8 mouse cellular contexts compared by ENCODE assay signal in the genomic region with DNA sequence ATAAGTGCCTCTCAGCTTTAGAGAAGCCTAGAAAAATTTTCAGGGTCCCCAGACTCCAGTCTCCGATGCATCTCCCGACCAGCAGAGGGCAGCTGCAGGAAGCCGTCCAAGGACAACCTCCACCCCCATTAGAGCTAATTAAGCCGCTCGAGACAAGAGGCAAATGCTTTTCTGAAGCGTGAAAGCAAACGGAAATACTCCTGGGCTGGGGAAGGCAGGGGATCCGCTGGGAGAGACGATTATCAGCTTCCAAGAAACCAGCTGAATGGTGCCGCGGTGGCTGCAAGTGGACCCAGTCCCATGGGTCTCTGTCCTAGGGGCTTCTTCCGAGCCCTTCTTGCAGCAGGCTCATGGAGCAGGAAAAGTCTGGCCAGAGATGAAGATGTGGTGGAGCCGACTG.
DNase-seq lines count a peak whose midpoint lies in the region; ATAC-seq and TF ChIP-seq lines count a peak whose summit lies in the region.

No protein-coding gene starts in this region.

- H3K9ac ChIP-seq in forebrain, embryonic 11.5 days (ENCODE audit: low read length) = peak overlapping the region; percentile 53
- no peak overlapping the region for H3K9ac ChIP-seq in liver, adult 2 months (ENCODE audit: low read depth, low read length)
- peak overlapping the region; percentile 54 for H3K9ac ChIP-seq in neural tube, embryonic 12.5 days

- no peaks in the 10 kb centered on the region for H3K27me3 ChIP-seq in forebrain, embryonic 11.5 days (ENCODE audit: control insufficient read depth, insufficient read depth, low read length)
- H3K27me3 ChIP-seq in liver, adult 2 months (ENCODE audit: control insufficient read depth, insufficient read depth, low read length) = no peaks in the 10 kb centered on the region
- H3K27me3 ChIP-seq in neural tube, embryonic 12.5 days (replicated peaks) = no peaks in the 10 kb centered on the region

- DNase-seq in urinary bladder, adult 18-20 months (ENCODE audit: low spot score in 2 of 2) = peak; percentile 2 to 4
- no peak for DNase-seq in urinary bladder, adult 2 months (ENCODE audit: low spot score)
- DNase-seq in forebrain, embryonic 11.5 days (ENCODE audit: low spot score) = peak; percentile 83
- peak; percentile 55 to 72 for DNase-seq in heart, postnatal 10 days
- DNase-seq in kidney, postnatal 25 days = peak; percentile 55 to 61
- no peak for DNase-seq in liver, adult 2 months (ENCODE audit: extremely low read depth, low read depth, low spot score)
- DNase-seq in urinary bladder, postnatal 4 days (ENCODE audit: low spot score in 2 of 2) = peak; percentile 39 to 70

- under 1% methylated on average over 13 of the region's 13 CpGs for WGBS in forebrain, embryonic 11.5 days
- WGBS in liver, adult 2 months = 2% methylated on average over 13 of the region's 13 CpGs
- 2% methylated on average over 13 of the region's 13 CpGs for WGBS in neural tube, embryonic 12.5 days

- peak overlapping the region; percentile 62 for H3K4me2 ChIP-seq in forebrain, embryonic 11.5 days (ENCODE audit: low read depth, low read length, severe bottlenecking)
- peak overlapping the region; percentile 66 for H3K4me2 ChIP-seq in neural tube, embryonic 12.5 days (replicated peaks)

- H3K27ac ChIP-seq in forebrain, embryonic 11.5 days (ENCODE audit: low read depth, low read length) = no peak overlapping the region
- H3K27ac ChIP-seq in liver, adult 2 months (replicated peaks; ENCODE audit: insufficient read depth, low read depth, low read length) = no peak overlapping the region
- H3K27ac ChIP-seq in neural tube, embryonic 12.5 days = no peak overlapping the region

- no peaks in the 10 kb centered on the region for H3K4me1 ChIP-seq in forebrain, embryonic 11.5 days (replicated peaks; ENCODE audit: control insufficient read depth, insufficient read depth, low read length)
- no peaks in the 10 kb centered on the region for H3K4me1 ChIP-seq in liver, adult 2 months (ENCODE audit: control insufficient read depth, insufficient read depth, low read length)
- no peaks in the 10 kb centered on the region; the same call in 1 of the 2 replicates for H3K4me1 ChIP-seq in neural tube, embryonic 12.5 days

- TF ChIP-seq POLR2A in liver, adult 2 months (IDR thresholded peaks at IDR 0.05; ENCODE audit: extremely low read depth, insufficient read depth, low read length) = no peak

- intact Hi-C loops in heart, postnatal 10 days (cut with DNase I) = loop anchor here (1.0 to 2.0 kb wide), 2 partner anchors 559 to 1111 kb away; no protein-coding TSS in a partner anchor

- no peaks in the 10 kb centered on the region for H3K79me2 ChIP-seq in liver, adult 2 months (ENCODE audit: control insufficient read depth, insufficient read depth, low read length)

- peak overlapping the region; percentile 36 for H3K4me3 ChIP-seq in forebrain, embryonic 11.5 days (ENCODE audit: low read depth, low read length)
- no peak overlapping the region for H3K4me3 ChIP-seq in liver, adult 2 months (ENCODE audit: insufficient read depth, low read depth, low read length)
- H3K4me3 ChIP-seq in neural tube, embryonic 12.5 days = peak overlapping the region; percentile 38

- ATAC-seq in forebrain, embryonic 11.5 days (replicated peaks; ENCODE audit: low FRiP score) = peak; percentile 94
- ATAC-seq in neural tube, embryonic 12.5 days (ENCODE audit: low FRiP score, low read depth) = peak; percentile 96

- no peaks in the 10 kb centered on the region for H3K36me3 ChIP-seq in forebrain, embryonic 11.5 days (ENCODE audit: control insufficient read depth, insufficient read depth, low read length)
- H3K36me3 ChIP-seq in liver, adult 2 months (ENCODE audit: control insufficient read depth, insufficient read depth, low read length) = no peaks in the 10 kb centered on the region
- no peaks in the 10 kb centered on the region for H3K36me3 ChIP-seq in neural tube, embryonic 12.5 days

- no peaks in the 10 kb centered on the region for H3K9me3 ChIP-seq in forebrain, embryonic 11.5 days (ENCODE audit: control insufficient read depth, low read length)
- H3K9me3 ChIP-seq in neural tube, embryonic 12.5 days = no peaks in the 10 kb centered on the region

- peak; percentile 40; the same call in 1 of the 2 replicates for TF ChIP-seq CTCF in liver, adult 2 months (IDR thresholded peaks at IDR 0.05; ENCODE audit: low read depth, low read length)

Comparison
In these comparisons a context has a peak if more than half of its experiments do, and no peak if none do; other contexts are left out.
1. DNase-seq: peak in urinary bladder, adult 18-20 months (2 of 2), forebrain, embryonic 11.5 days (single experiment), heart, postnatal 10 days (2 of 2), kidney, postnatal 25 days (2 of 2) and urinary bladder, postnatal 4 days (2 of 2); none in urinary bladder, adult 2 months (single experiment) and liver, adult 2 months (single experiment).